Mouse (Mus musculus): ENCODE measurements at regions not wholly inside any gene's neighbourhood (a gene's known extent, or its start where the extent isn't known, plus 50 kb on each side); places are given as distances from the start of the nearest gene placed in this dataset.

- Histone ChIP-seq H3K27me3 (ENCODE audit: control insufficient read depth) (no peaks in the 10 kb centered on the region), H3K9me3 (ENCODE audit: control insufficient read depth, low read length) (peaks cover 5% of the 10 kb centered on the region; the same call in 1 of the 2 replicates), H3K4me1 (ENCODE audit: control insufficient read depth) (peaks cover 9% of the 10 kb centered on the region), H3K4me3 (replicated peaks) (peak overlapping the region; percentile 79), H3K36me3 (ENCODE audit: control insufficient read depth) (no peaks in the 10 kb centered on the region; the same call in 1 of the 2 replicates)
- no peak for TF ChIP-seq GATA1 (IDR thresholded peaks at IDR 0.05; ENCODE audit: low read length)
- no peak for TF ChIP-seq TAL1 (IDR thresholded peaks at IDR 0.05; ENCODE audit: low read length)
Observed at GRCm38 (mm10) chr7:31208237-31209054, 52.8 kb upstream of the Gramd1a start.

DNA sequence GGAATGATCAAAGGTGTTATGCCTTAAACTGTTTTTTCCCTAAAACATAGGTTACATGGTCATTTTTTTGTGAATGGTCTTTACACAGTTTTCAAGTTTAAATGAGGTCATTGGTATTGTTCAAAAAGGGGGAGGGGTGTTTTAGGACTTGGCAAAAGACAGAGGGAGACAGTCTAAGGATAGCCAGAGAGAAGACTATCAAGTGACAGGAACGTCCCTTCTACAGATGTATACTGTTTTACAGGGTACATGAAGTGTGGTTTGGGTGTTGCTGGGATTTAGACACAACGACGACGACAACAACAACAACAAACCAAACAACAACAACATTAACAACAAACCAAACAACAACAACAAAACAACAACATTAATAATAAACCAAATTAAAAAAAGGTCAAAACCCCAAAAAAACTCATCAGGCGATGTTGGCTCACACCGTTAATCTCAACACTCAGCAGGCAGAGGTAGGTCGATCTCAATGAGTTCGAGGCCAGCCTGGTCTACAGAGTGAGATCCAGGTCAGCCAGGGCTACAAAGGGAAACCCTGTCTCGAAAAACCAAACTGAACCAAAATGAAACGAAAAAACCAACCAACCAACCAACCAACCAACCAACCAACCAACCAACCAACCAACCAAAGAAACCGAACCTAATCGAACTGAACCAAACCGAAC is 52.0 kb upstream of the Gramd1a start:
- H3K4me1 ChIP-seq (ENCODE audit: control insufficient read depth), result peaks cover 9% of the 10 kb centered on the region
- H3K4me3 ChIP-seq (replicated peaks), result peak overlapping the region; percentile 79
- H3K27me3 ChIP-seq (ENCODE audit: control insufficient read depth), result no peaks in the 10 kb centered on the region
- TF ChIP-seq TAL1 (IDR thresholded peaks at IDR 0.05; ENCODE audit: low read length), result no peak
- no peak for TF ChIP-seq GATA1 (IDR thresholded peaks at IDR 0.05; ENCODE audit: low read length)
- no peaks in the 10 kb centered on the region; the same call in 1 of the 2 replicates for H3K36me3 ChIP-seq (ENCODE audit: control insufficient read depth)
- H3K9me3 ChIP-seq (ENCODE audit: control insufficient read depth, low read length), result peaks cover 2% of the 10 kb centered on the region; the same call in 1 of the 2 replicates

Measured in erythroblast, embryonic 14.5 days (primary cell).